Mouse (Mus musculus): ENCODE results near the gene Zfp740. TPM values are rescaled to one million over a fixed set of nuclear protein-coding genes. Genes with fewer than 3 reads are reported as not detected.

Zfp740 gene
- total RNA-seq, 2 experiments from 2014 or later: 26.8 to 29.6 TPM

DNA sequence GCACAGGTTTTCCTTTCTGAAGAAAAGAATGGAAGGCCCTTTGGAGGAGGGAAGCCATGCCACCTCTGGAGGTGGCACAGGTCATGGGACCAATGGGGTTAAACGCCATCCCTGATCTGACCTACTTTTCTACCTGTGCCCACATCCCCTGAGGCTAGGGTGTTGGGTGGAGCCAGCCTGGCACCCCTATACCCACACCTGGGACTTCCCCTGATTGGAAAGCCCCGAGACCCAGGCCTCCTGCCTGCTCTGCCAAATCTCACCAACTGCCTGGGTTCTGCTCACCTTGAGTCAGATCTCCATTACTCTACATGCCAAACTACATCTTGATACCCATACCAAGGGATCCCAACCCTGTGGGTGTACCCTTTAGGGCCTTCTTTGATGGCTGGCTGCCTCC is 60.0 kb downstream of the Zfp740 start:
- intact Hi-C loops (cut with DNase I): no loop called here
- TF ChIP-seq CTCF (IDR thresholded peaks at IDR 0.05): no peak
- no peak for DNase-seq
- no peak overlapping the region for H3K4me3 ChIP-seq
- no peak overlapping the region for H3K27ac ChIP-seq

Other genes starting within 250 kb of the Zfp740 start
- gene Krt78, start 249.0 kb upstream of the Zfp740 start, total RNA-seq (2021): not detected
- not detected for gene Krt8, start 198.8 kb upstream of the Zfp740 start, total RNA-seq (2021)
- under 1 TPM in 1 of 2 experiments, not detected in 1; 0.33 TPM for gene Krt18, start 175.1 kb upstream of the Zfp740 start, total RNA-seq (2021)
- 100 to 1,000 TPM; 187 to 246 TPM for gene Eif4b, start 129.5 kb upstream of the Zfp740 start, total RNA-seq (2021)
- gene Tns2, start 102.8 kb upstream of the Zfp740 start, total RNA-seq (2021): 10 to 100 TPM; 39.1 to 44.1 TPM
- 1 to 10 TPM; 4.4 to 5.8 TPM for gene Spryd3, start 67.0 kb upstream of the Zfp740 start, total RNA-seq (2021)
- 10 to 100 TPM; 34.3 to 87.7 TPM for gene Igfbp6, start 58.9 kb upstream of the Zfp740 start, total RNA-seq (2021)
- gene Soat2, start 52.7 kb upstream of the Zfp740 start, total RNA-seq (2021): under 1 TPM in 1 of 2 experiments, not detected in 1; 0.14 TPM
- gene Csad, start 1.5 kb downstream of the Zfp740 start, total RNA-seq (2021): 1 to 10 TPM; 5.8 to 8.8 TPM
- gene Itgb7, start 28.7 kb downstream of the Zfp740 start, total RNA-seq (2021): 1 to 10 TPM; 1.2 to 1.3 TPM
- gene Rarg, start 54.3 kb downstream of the Zfp740 start, total RNA-seq (2021): 10 to 100 TPM in 1 of 2 experiments, 1 to 10 TPM in 1; 9.9 to 11.9 TPM
- gene Gm9918, start 67.3 kb downstream of the Zfp740 start, total RNA-seq (2021): not detected
- gene Mfsd5, start 76.2 kb downstream of the Zfp740 start, total RNA-seq (2021): 10 to 100 TPM; 14.2 TPM
- gene Espl1, start 93.0 kb downstream of the Zfp740 start, total RNA-seq (2021): under 1 TPM; 0.06 to 0.31 TPM
- gene Pfdn5, start 122.9 kb downstream of the Zfp740 start, total RNA-seq (2021): 100 to 1,000 TPM; 232 to 252 TPM
- gene Myg1, start 128.5 kb downstream of the Zfp740 start, total RNA-seq (2021): 10 to 100 TPM; 15.6 to 16.0 TPM
- gene Aaas, start 147.5 kb downstream of the Zfp740 start, total RNA-seq (2021): 1 to 10 TPM; 5.7 to 7.8 TPM
- gene Sp7, start 163.9 kb downstream of the Zfp740 start, total RNA-seq (2021): not detected
- gene Sp1, start 202.9 kb downstream of the Zfp740 start, total RNA-seq (2021): 10 to 100 TPM; 23.0 to 25.1 TPM
- 1 to 10 TPM; 7.2 to 9.5 TPM for gene Amhr2, start 242.1 kb downstream of the Zfp740 start, total RNA-seq (2021)

Measured in gastrocnemius, adult 2 months (tissue).